Mouse (Mus musculus) heart, postnatal 14 days (tissue): ENCODE measurements around the gene Scyl1. TPM values are rescaled to one million over a fixed set of nuclear protein-coding genes. Genes with fewer than 3 reads are reported as not detected.

Experiments used
- DNase-seq, 2 experiments: peaks; one replicate each; pipeline ENCODE4 v3.0.0; 2021 to 2022
- intact Hi-C: fragments of 180-260 bp; cut with DNase I; formaldehyde crosslinking; loops from one replicate; pipeline ENCODE4 v1.15.1; 2025
- total RNA-seq, 2 experiments: library from RNA; stranded (reverse); gene quantifications; 2 replicates each; pipeline ENCODE4 v1.2.3; 2021

The Scyl1 gene
- total RNA-seq, 2 experiments from 2014 or later: 66.2 to 67.2 TPM

DNA sequence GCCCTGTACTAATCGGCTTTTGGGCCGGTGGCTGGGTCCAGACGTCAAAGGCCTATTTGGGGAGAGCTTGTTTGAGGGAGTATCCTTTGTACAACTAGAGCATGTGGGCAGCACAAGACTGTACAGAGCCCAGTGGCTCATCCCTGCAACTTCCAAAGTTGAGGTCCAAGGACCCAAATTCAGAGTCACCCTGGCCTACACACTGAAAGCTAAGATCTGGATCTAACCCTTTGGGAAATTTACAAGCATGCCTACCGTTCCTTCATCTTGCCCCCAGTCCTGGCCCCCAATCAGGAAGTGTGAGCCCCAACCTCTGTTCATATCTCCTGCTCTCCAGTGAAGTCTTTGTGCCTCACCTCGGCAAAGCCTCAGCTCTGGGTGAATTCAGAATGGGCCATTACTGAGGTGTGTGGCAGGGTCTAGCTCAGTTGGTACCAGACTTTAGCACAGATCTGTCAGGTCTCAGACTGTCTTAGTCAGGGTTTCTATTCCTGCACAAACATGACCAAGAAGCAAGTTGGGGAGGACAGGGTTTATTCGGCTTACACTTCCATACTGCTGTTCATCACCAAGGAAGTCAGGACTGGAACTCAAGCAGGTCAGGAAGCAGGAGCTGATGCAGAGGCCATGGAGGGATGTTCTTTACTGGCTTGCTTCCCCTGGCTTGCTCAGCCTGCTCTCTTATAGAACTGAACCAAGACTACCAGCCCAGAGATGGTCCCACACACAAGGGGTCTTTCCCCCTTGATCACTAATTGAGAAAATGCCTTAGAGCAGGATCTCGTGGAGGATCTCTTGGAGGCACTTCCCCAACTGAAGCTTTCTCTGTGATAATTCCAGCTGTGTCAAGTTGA, 22.9 kb upstream of the Scyl1 start:
- peak in 1 of 2 experiments; percentile 17 for DNase-seq
- intact Hi-C loops: loop anchor here (1.0 to 2.0 kb wide), 3 partner anchors 25 to 84 kb away; no protein-coding TSS in a partner anchor

- intact Hi-C loops: loop anchor here (1.0 kb wide), 2 partner anchors 57 to 85 kb away; no protein-coding TSS in a partner anchor
- DNase-seq: peak; percentile 56 to 72
Measured at GRCm38 (mm10) chr19:5793116-5793515, 21.9 kb upstream of the Scyl1 start.

DNA sequence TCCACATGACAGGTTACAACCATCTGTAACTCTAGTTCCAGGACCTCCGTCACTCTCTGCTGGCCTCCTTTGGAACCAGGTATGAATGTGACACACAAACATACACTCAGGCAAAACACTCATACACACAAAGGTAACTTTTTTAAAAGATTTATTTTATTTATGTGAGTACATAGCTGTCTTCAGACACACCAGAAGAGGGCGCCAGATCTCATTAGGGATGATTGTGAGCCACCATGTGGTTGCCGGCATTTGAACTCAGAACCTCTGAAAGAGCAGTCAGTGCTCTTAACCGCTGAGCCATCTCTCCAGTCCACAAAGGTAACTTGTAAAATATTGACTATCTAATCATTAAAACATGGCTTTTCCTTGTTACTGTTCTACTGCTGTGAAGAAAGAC, 20.1 kb upstream of the Scyl1 start:
- DNase-seq: no peak
- intact Hi-C loops: no loop called here

GRCm38 (mm10) chr19:5789066-5789465, 17.8 kb upstream of the Scyl1 start:
- no peak for DNase-seq
- intact Hi-C loops: loop anchor here (5.0 kb wide), 1 partner anchor 168 kb away; no protein-coding TSS in a partner anchor

DNA sequence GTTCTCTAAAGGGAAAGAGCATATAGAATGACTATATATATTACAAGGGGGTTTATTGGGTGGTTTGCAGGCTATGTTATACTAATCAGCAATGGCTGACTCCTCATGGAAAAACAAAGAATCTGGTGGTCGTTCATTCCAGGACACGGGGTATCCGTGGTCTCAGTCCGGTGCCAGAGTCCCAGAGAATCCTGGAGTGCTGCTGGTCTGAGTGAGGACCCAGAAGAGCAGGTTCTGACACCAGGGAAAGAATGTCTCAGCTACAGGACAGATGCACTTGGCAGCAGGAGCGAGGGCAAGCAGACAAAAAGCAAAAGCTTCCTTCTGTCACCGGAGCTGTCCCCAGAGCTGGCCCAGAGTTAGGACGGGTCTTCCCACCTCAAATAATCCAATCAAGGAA, 17.4 kb upstream of the Scyl1 start:
- intact Hi-C loops: loop anchor here (5.0 kb wide), 1 partner anchor 169 kb away; no protein-coding TSS in a partner anchor
- DNase-seq: no peak

- intact Hi-C loops: loop anchor here (5.0 kb wide), 1 partner anchor 169 kb away; no protein-coding TSS in a partner anchor
Measured at GRCm38 (mm10) chr19:5787920-5788319, 16.7 kb upstream of the Scyl1 start.

DNA sequence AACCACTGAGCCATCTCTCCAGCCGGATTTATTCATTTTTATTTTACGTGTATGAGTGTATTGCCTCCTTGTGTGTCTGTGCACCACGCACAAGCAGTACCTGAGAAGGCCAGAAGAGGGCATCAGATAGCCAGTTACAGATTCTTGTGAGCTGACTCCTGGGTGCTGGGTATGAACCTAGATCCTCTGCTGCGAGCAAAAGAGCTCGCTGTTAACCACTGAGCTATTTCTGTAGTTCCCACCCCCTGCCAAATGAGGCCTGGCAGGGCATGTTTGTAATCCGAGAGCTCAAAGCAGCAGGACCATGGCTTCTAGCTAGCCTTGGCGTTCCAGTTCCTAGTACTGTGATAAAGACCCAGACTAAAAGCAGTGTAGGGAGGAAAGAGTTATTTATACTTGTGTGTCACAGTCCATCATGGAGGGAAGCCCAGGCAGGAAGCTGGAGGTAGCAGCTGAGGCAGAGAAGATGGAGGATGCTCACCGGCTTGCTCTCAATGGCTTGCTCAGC, 16.0 kb upstream of the Scyl1 start:
- DNase-seq: peak; percentile 85 to 92
- intact Hi-C loops: loop anchor here (5.0 kb wide), 1 partner anchor 170 kb away; no protein-coding TSS in a partner anchor

More at GRCm38 (mm10) chr19:5787920-5788319, 16.7 kb upstream of the Scyl1 start:
- no peak for DNase-seq

DNA sequence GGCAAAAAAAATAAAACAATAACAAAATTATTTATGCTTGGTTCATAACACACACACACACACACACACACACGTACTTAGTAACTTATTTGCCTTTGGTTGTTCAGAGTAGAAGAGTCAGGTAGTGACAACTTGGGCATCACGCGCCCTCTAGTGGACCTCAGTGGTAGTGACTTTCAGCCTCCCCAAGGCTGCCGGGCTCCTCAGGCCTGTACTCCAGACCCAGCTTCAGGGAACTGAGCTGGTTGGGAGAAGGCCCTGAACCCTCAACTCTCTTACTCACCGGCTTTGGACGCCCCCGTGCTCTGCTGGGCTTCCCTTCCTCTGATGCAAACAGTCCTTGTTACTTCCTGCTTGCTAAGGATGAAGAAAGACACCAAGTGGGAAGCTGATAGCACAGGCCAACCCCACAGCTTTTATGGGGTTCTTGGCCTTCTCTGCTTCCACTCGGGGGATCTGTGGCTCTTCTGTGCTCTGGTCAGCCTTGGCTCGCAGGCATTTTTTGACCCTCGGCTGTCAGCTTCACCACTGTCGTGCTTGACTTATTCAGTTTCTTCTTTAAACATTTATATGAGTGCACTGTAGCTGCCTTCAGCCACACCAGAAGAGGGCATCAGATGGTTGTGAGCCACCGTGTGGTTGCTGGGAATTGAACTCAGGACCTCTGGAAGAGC, 15.4 kb upstream of the Scyl1 start:
- intact Hi-C loops: loop anchor here (5.0 kb wide), 1 partner anchor 171 kb away; no protein-coding TSS in a partner anchor
- peak; percentile 88 to 92 for DNase-seq

GRCm38 (mm10) chr19:5784958-5785577, 13.8 kb upstream of the Scyl1 start:
- no peak for DNase-seq
- intact Hi-C loops: loop anchor here (5.0 kb wide), 1 partner anchor 172 kb away; no protein-coding TSS in a partner anchor

GRCm38 (mm10) chr19:5782121-5782520, 10.9 kb upstream of the Scyl1 start:
- DNase-seq: no peak
- intact Hi-C loops: no loop called here

DNA sequence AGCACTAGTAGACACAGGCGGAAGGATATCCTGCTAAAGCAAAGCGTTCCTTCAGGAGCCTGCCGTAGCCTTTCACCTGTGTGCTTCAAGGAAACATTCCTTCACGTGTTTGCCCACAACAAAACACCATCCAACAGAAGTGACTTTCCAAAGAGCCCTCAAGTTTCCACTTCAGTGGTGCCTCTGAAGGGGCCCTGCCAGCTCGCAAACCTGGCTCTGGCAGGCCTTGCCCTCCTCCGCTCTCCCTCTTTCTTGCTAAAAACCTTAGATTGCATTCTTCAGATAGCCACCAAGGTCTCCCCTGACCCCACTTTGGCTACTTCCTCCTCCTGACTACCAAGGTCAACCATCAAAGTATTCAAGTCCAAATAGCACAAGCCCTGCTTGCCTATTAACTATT, 10.3 kb upstream of the Scyl1 start:
- intact Hi-C loops: loop anchor here (2.0 kb wide), 2 partner anchors 69 to 253 kb away; no protein-coding TSS in a partner anchor
- no peak for DNase-seq

DNA sequence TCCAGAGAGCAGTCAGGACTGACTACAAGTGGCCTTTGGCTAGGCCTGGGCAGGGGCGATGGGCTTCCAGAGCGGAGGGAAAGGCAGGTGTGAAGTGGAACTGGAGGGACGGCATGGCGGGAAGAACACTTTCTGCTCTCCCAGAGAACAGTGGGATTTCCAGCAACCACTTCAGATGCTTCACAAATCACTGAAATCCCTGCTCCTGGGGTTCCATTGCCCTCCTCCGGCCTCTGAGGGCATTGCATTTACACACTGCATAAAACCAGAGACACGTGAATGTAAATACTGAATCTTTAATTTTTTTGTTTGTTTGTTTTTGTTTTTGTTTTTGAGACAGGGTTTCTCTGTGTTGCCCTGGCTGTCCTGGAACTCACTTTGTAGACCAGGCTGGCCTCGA, 9.0 kb upstream of the Scyl1 start:
- peak; percentile 50 to 63 for DNase-seq

DNA sequence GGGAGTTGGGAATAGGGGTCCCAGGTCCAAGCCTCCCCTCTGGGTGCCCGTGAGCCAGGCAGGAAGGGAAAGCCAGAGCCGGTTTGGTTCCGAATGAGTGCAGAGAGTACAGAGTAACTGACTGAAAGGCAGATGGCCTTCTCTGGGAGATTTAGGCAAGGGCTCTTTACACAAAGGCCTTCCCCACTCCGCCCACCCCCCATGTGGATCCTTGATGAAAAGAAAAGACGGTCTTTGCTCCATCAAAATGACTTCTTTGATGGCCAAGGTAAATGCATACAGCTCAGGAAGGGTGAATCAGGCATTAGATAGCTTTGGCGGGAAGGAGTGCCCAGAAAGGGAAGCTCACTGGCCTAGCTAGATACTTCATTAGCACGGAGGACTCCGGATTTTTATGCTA, 7.1 kb upstream of the Scyl1 start:
- DNase-seq: no peak
- intact Hi-C loops: loop anchor here (5.0 to 10.0 kb wide), 2 partner anchors 36 to 356 kb away; partner anchors contain the start of gene Ltbp3

More for the DNA sequence above, 9.0 kb upstream of the Scyl1 start:
- intact Hi-C loops: loop anchor here (2.0 kb wide), 2 partner anchors 67 to 251 kb away; no protein-coding TSS in a partner anchor

DNA sequence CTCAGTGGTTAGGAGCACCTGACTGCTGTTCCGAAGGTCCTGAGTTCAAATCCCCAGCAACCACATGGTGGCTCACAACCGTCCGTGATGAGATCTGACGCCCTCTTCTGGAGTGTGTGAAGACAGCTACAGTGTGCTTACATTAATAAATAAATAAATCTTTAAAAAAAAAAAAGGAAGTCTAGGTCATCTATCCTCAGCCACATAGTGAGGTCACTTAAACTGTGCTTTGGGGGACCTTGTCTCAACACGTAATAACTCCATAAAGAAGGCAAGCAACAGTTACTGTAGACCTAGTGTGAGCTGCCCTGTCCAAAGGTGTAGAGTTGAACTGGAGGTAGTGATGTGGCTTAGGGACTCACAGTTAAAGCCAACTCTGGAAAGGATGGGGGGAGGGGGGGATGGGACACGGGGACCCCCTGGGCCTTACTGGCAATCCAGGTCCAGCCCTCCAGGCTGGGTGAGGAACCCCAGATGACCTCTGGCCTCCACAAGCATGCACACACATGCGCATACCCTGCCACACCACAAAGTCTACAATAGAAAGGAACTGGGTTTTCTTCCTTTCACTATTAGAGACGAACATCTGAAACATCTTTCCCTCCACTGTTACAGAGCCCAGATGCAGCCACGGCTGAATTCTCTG, 6.3 kb upstream of the Scyl1 start:
- intact Hi-C loops: loop anchor here (5.0 to 10.0 kb wide), 2 partner anchors 35 to 357 kb away; partner anchors contain the start of gene Ltbp3
- DNase-seq: no peak

DNA sequence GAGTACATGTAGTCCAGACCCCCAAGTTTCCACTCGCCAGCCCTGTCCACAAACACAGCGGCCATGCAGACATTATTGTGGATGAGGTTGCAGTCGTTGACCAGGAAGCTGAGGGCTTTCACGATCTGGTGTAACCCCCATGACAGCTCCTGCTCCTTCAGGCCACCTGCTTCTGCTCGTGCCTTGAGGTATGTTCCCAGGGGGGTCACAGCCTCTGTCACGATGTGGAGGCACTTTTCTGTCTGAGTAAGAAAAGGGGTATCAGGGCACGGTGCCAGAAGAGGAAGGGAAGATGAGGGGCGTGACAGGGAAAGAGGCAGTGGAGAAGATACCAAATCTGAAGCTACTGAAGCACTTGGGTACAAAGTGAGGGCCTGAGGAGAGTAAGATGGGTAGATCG, 908 bp downstream of the Scyl1 start:
- DNase-seq: no peak
- intact Hi-C loops: loop anchor here (2.0 to 10.0 kb wide), 2 partner anchors 42 to 364 kb away; partner anchors contain the start of gene Fam89b

DNA sequence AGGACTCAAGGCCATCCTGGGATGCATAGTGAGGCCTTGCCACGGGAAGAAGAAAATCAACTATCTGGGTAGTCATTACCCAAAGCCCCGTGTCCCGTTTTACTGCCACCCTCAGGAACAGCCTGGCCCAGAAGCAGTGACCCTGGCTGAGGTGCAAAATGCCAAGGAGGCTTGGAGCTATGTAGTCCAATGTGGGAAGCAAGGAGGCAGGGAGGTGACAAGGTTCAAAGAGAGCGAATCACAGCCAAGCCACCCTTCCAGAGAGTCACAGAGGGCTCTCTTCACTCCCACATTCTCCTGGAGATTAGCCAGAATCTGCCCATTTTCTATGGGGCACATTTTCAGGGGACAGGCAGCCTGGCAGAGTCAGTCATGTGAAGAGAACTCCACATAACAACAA, 3.9 kb downstream of the Scyl1 start:
- no peak for DNase-seq
- intact Hi-C loops: no loop called here

GRCm38 (mm10) chr19:5763163-5763562, 8.1 kb downstream of the Scyl1 start:
- intact Hi-C loops: no loop called here
- no peak for DNase-seq

DNA sequence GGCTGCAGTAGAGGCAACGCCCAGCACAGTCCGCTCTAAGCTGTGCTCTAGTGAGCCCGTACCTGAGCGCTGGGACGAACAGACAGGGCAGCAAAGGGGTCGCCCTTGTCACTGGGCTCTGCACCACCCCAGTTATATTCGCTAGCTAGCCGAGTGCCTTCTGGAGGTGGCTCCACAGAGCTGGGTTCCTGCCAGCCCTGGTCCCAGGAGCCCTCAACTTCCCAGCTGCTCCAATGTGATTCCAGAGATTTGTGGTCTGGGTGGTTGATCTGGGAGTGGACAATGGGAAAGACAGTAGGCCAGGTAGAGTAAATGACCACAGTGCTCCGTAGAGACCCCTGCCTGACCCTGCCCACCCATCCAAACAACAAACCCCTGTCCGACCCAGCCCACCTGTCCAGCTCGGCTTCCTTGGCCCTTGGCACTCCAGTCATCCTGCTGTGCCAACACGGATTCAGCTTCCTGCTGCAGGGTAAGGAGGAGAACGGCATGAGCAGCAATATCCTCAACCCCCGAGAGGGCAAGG, 12.3 kb downstream of the Scyl1 start:
- intact Hi-C loops: no loop called here
- no peak for DNase-seq

- intact Hi-C loops: no loop called here
- DNase-seq: peak in 1 of 2 experiments; percentile 37
Measured at GRCm38 (mm10) chr19:5756991-5757636, 14.1 kb downstream of the Scyl1 start.
